Mouse (Mus musculus) neural tube, embryonic 14.5 days (tissue): ENCODE measurements around the gene B3galt5. TPM values are rescaled to one million over a fixed set of nuclear protein-coding genes. Genes with fewer than 3 reads are reported as not detected.

ENCODE experiments used
- ATAC-seq: fragments of 200-750 bp; cut with Nextera tagmentation; 2 replicates; pipeline ENCODE4 v1.8.0; 2017; ENCODE audit warnings: low read depth, mild to moderate bottlenecking, moderate TSS enrichment, moderate library complexity
- H3K27ac ChIP-seq: fragments of 300-500 bp; sonication (generic); 2 replicates; pipeline ENCODE4 v1.5.1; 2014; ENCODE audit warnings: low read depth, mild to moderate bottlenecking, control low read depth, low read length, moderate library complexity, mixed read lengths
- H3K27me3 ChIP-seq: fragments of 300-500 bp; sonication (generic); 2 replicates; pipeline ENCODE4 v1.6.1; 2014; ENCODE audit warnings: low read length; ENCODE audit not compliant: control insufficient read depth, insufficient read depth
- H3K36me3 ChIP-seq: fragments of 300-500 bp; sonication (generic); 2 replicates; pipeline ENCODE4 v1.6.1; 2014; ENCODE audit warnings: low read length, mixed read lengths; ENCODE audit not compliant: control insufficient read depth, insufficient read depth
- H3K4me1 ChIP-seq: fragments of 300-500 bp; sonication (generic); 2 replicates; pipeline ENCODE4 v1.6.1; 2014; ENCODE audit warnings: low read length; ENCODE audit not compliant: control insufficient read depth, insufficient read depth
- H3K4me2 ChIP-seq: fragments of 300-500 bp; sonication (generic); 2 replicates; pipeline ENCODE4 v1.6.1; 2014; ENCODE audit warnings: mild to moderate bottlenecking, low read depth, low read length, control low read depth
- H3K4me3 ChIP-seq: fragments of 300-500 bp; sonication (generic); 2 replicates; pipeline ENCODE4 v1.5.1; 2014; ENCODE audit warnings: low read depth, low read length, control low read depth, mixed read lengths
- H3K9ac ChIP-seq: fragments of 300-500 bp; sonication (generic); replicated peaks from 2 replicates; pipeline ENCODE4 v1.6.1; 2014; ENCODE audit warnings: low read depth, mild to moderate bottlenecking, control low read depth, low read length, mixed read lengths
- H3K9me3 ChIP-seq: fragments of 300-500 bp; sonication (generic); 2 replicates; pipeline ENCODE4 v1.6.1; 2016; ENCODE audit warnings: low read length; ENCODE audit not compliant: control insufficient read depth
- WGBS: fragments of 180-500 bp; shearing (Covaris S2); extraction: QIAGEN DNeasy Blood & Tissue Kit; methylation state at CpG from one replicate; pipeline ENCODE4 v1.1.7; 2014; 5-methylcytosine and 5-hydroxymethylcytosine counted together
- polyA plus RNA-seq: library from polyadenylated mRNA; unstranded; fragments of >200 nt; fragmentation: Nextera tagmentation; extraction: Ambion mirVana; gene quantifications from 2 replicates; pipeline ENCODE4 v1.2.1, GENCODE M21; 2014

B3galt5 gene
- polyA plus RNA-seq, result 5.7 and 7.6 TPM in 2 replicates

DNA sequence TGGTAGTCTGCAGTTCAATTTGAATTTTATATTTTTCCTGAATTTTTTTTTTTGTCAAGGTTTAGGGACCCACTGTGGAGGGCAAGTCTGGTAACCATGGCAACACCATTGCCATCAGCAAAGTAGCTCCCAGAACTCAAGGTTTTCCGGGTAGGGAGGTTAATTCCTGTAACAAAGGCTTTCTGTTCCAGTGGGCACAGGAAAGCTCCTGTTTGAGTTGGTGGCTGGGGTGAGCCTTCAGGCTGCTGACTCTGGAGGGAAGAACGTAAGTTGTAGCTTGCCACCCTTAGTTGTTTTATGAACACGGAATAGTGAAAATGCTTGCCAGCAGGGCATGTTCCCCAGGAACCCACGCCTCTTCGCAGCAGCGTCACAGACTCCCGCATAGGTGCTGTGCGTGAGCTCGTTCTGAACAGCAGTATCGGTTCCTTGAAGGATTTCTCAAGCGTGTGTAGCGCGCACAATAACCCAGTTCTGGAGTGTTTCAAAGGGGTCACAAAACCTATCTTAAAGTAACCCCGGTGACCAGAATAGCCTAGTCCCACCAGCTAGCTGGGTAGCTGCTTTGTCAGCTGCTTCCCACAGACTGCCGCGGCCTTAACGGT, at the start of gene B3galt5:
Gene B3galt5, plus strand, starts transcription at position 436 of the 605 bp plus-strand sequence.
- WGBS, result 59% methylated on average over 17 of the region's 17 CpGs
- Histone ChIP-seq H3K27me3 (no peaks in the 10 kb centered on the region), H3K4me1 (0 out of 2 replicates have a peak, but pooled peaks cover 4% of the 10 kb centered on the region), H3K27ac (no peak within 1 kb of the TSS), H3K9me3 (no peaks in the 10 kb centered on the region), H3K9ac (no peak within 1 kb of the TSS), H3K4me2 (peak within 1 kb of the TSS; percentile 4; the same call in 1 of the 2 replicates), H3K4me3 (no peak within 1 kb of the TSS), H3K36me3 (no peaks in the 10 kb centered on the region)
- ATAC-seq, result no peak

DNA sequence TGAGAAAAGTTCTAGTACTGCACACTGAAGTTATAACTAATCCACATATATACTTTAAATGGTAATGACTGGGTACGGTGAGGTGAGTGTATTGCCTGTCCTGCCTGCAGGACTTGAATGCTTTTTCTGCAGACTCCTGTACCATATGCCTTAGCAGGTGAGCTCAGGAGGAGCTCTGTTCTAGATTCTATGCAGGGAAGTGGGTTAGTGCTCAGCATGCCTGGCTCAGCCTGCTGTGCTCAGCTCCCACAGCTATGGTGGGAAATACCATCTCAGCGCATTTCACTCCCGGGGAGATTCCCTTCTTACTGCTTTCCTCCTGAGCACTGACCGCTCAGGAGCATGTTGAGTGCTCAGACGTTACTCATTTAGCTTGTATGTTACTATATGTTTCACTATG, 48.0 kb upstream of the B3galt5 start:
- WGBS, result 85% methylated on average over 5 of the region's 5 CpGs
- H3K9ac ChIP-seq, result no peak overlapping the region
- H3K27ac ChIP-seq, result no peak overlapping the region
- no peak for ATAC-seq
- H3K4me1 ChIP-seq, result no peaks in the 10 kb centered on the region
- H3K4me3 ChIP-seq, result no peak overlapping the region
- no peaks in the 10 kb centered on the region for H3K36me3 ChIP-seq
- no peaks in the 10 kb centered on the region for H3K27me3 ChIP-seq
- H3K4me2 ChIP-seq, result no peak overlapping the region
- H3K9me3 ChIP-seq, result no peaks in the 10 kb centered on the region

DNA sequence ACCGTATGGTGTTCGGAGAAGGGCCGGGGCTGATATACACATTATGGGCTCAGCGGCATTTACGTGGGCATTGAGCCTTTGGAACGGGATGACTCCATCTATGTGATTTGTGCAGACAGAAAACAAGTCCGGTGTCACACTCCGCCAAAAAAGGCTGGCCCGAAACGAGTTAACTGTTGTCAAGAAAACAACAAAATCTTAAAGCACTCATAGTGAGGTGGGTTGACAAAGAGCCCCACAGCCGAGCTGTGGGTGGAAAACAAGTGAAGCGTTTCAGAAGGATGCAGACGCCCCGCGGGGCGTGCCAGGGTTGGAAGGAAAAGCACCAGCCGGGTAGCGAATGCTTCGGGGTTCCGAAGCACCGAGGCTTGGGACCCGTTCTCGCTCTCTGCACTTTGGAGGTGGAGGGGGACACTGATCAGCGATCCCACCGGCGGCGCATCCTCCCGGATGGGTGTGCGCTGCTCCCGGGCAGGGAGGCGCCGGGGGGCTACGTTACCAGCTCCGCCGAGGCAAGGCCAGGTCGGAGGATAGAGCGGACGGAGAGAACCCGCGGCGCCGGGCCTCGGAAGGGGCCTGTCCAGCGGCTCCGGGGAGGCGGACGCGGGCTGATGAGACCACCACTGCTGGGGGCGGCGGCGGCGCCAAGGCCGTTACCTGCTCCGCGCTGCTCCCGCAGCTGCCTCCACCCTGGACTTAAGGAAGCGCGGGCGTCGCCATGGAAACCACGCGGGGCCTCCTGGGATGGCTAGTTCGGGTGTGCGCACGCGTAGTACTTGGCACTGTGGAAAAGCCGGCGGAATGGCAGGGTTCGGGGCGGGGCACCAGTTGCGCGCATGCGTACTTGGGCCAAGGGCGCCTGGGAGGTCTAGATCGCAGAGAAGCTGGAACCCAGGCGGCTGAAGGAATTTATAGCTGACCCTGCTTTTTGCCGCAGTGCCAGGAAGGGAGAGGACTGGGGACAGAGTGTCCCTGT, 43.8 kb upstream of the B3galt5 start, which contains the start of gene Lca5l:
Gene Lca5l, minus strand, starts transcription at position 741 of the 976 bp plus-strand sequence.
- Histone ChIP-seq H3K9ac (peak within 1 kb of the TSS; percentile 84), H3K36me3 (no peaks in the 10 kb centered on the region), H3K27me3 (no peaks in the 10 kb centered on the region), H3K9me3 (no peaks in the 10 kb centered on the region), H3K4me1 (no peaks in the 10 kb centered on the region), H3K27ac (peak within 1 kb of the TSS; percentile 67), H3K4me3 (peak within 1 kb of the TSS; percentile 90), H3K4me2 (peak within 1 kb of the TSS; percentile 64)
- peak; percentile 97 for ATAC-seq
- under 1% methylated on average over 76 of the region's 77 CpGs for WGBS

DNA sequence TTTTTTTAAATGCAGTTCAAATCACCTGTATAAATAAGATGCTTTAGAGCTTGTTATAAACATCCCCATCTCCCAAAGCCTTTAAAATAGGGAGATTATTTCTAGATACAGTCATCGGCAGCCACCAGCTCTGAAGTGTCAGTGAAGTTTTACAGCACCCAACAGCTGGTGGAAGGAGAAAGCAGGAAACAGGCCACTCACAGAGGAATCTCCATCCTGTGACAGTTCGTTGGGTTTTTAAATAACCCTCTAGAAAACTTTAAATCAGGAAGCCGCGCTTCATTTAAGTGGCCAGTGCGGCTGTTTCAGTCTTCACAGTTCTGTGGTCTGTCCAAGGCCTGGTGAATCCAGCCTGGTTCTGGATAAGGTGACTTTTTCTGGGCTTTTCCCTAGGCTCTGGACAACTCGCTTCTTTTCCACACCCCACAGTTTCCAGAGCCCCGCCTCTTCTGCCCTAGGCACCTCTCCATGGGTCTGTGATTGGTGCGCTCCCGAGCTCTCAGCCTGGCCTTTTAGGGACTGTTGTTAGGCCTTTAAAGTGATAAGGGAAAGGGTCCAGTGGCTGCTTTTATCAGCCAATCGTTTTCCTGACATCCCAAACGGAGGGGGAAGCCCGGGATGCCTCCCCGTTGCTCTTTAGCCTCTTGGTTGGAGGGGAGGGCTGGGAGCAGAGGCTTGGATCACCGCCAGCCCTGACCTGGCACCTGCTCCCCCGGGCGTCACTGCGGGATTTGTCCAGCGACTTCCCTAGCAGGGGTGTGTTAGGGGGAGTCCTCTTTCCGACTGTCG, 35.5 kb upstream of the B3galt5 start, which contains the start of gene Sh3bgr:
Gene Sh3bgr, plus strand, starts transcription at position 538 of the 789 bp plus-strand sequence.
- no peak within 1 kb of the TSS for H3K4me3 ChIP-seq
- peak within 1 kb of the TSS; percentile 42 for H3K4me2 ChIP-seq
- no peak within 1 kb of the TSS for H3K27ac ChIP-seq
- H3K9me3 ChIP-seq, result no peaks in the 10 kb centered on the region
- no peak within 1 kb of the TSS for H3K9ac ChIP-seq
- H3K36me3 ChIP-seq, result no peaks in the 10 kb centered on the region
- 4% methylated on average over 20 of the region's 20 CpGs for WGBS
- H3K27me3 ChIP-seq, result no peaks in the 10 kb centered on the region
- peak; percentile 61; the same call in 1 of the 2 replicates for ATAC-seq
- no peaks in the 10 kb centered on the region for H3K4me1 ChIP-seq

DNA sequence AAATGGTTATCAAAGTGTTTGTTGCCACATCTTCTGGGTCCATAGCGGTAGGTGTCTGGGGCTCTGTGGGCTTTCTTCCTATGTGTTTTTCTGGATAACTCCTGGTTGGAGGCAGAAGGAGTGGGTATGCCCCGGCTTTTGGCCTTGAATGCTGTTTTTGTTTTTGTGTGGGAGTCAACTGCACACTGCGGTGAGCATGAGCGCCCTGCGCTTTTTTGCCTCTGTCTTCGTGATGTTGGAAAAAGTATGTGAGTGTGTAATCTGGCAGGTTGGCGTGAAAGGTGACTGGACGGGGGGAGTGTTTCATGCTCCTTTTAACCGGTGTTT, 34.9 kb upstream of the B3galt5 start:
- Histone ChIP-seq H3K9me3 (no peaks in the 10 kb centered on the region), H3K9ac (no peak overlapping the region), H3K27ac (no peak overlapping the region), H3K4me2 (peak overlapping the region; percentile 42), H3K36me3 (no peaks in the 10 kb centered on the region), H3K27me3 (no peaks in the 10 kb centered on the region), H3K4me1 (no peaks in the 10 kb centered on the region), H3K4me3 (no peak overlapping the region)
- ATAC-seq, result no peak
- 30% methylated on average over 9 of the region's 9 CpGs for WGBS

DNA sequence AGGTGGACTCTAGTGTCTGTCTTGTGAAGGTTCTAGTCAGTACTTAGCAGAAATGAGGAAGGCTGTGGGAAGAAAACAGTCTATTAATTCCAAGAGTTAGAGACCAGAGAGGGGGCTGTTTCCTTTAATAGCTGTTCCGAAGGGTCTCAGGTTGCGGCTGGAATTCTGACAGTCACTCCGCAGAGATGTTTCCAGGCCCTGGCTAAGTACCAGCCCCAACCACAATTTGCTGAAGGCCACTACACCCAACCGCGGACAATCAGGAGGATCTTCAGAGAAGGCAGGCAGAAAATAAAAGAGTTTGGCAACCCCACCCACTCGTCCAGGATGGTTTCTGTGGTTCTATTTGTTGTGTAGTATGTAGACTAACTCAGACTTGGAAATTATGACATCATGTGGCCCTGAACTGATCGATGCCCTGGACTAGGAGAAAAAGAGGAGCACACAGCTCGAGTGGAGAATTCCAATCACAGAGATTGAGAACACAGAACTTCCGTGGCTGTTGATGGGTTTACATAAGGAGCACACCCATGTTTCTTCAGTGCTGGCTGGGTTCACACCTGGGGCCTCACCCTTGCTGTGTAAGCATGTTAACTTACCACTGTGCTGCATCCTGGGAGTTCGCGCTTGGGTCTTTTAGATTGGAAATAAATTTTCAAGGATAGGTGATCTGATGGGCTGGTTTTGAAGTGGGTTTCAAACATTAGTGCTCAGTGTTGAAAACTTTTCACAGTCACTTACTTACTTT, 33.9 kb upstream of the B3galt5 start:
- no peaks in the 10 kb centered on the region for H3K9me3 ChIP-seq
- ATAC-seq, result no peak
- H3K4me3 ChIP-seq, result no peak overlapping the region
- H3K27me3 ChIP-seq, result no peaks in the 10 kb centered on the region
- no peaks in the 10 kb centered on the region for H3K36me3 ChIP-seq
- H3K27ac ChIP-seq, result no peak overlapping the region
- H3K4me1 ChIP-seq, result no peaks in the 10 kb centered on the region
- H3K4me2 ChIP-seq, result no peak overlapping the region
- WGBS, result 73% methylated on average over 11 of the region's 11 CpGs
- no peak overlapping the region for H3K9ac ChIP-seq

DNA sequence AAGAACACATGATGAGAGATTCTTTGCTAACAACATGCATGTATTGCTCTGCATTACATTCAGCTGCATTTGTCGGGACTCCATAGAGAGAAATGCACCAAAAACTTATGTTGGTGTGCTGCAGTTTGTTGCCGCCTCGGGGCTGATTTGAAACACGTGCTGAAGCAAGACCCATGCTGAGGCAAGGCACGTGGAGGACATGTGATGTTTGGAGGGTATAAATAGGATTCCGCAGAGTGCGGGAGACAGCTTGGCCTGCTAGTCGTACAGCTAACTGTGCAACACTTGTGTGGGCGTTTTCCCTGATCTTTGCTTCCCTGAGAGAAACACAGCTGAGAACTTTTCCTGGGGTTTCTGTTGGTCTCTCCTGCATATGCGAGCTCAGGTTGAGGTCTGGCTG, 25.8 kb upstream of the B3galt5 start:
- no peaks in the 10 kb centered on the region for H3K4me1 ChIP-seq
- H3K9ac ChIP-seq, result no peak overlapping the region
- H3K27me3 ChIP-seq, result no peaks in the 10 kb centered on the region
- H3K9me3 ChIP-seq, result no peaks in the 10 kb centered on the region
- ATAC-seq, result no peak
- H3K4me2 ChIP-seq, result no peak overlapping the region
- H3K27ac ChIP-seq, result no peak overlapping the region
- H3K36me3 ChIP-seq, result no peaks in the 10 kb centered on the region
- WGBS, result 78% methylated on average over 10 of the region's 10 CpGs
- no peak overlapping the region for H3K4me3 ChIP-seq

DNA sequence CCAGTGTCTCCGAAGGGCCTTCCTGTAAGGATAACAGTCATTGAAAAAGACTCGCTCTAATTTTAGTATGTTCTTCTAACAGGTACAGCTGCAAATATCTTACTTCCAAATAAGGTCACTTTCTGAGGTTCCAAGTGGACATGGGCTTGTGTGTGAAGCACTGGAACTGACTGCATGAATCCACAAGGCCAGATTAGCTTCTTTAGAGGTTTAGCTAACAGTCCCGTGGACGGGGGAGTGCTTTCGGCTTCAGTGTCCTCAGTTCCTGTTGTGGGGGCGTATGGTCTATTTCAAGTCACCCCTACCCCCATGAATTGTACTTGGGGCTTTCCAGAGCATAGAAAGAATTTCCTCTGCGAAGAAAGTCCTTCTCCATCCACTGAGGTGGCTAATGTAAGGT, 24.7 kb upstream of the B3galt5 start:
- Histone ChIP-seq H3K27ac (no peak overlapping the region), H3K4me2 (no peak overlapping the region), H3K36me3 (no peaks in the 10 kb centered on the region), H3K4me1 (no peaks in the 10 kb centered on the region), H3K27me3 (no peaks in the 10 kb centered on the region), H3K9ac (no peak overlapping the region), H3K9me3 (no peaks in the 10 kb centered on the region), H3K4me3 (no peak overlapping the region)
- no peak for ATAC-seq
- 96% methylated on average over 7 of the region's 7 CpGs for WGBS
